Mouse (Mus musculus): ENCODE measurements around the gene Gtf2h3.

DNA sequence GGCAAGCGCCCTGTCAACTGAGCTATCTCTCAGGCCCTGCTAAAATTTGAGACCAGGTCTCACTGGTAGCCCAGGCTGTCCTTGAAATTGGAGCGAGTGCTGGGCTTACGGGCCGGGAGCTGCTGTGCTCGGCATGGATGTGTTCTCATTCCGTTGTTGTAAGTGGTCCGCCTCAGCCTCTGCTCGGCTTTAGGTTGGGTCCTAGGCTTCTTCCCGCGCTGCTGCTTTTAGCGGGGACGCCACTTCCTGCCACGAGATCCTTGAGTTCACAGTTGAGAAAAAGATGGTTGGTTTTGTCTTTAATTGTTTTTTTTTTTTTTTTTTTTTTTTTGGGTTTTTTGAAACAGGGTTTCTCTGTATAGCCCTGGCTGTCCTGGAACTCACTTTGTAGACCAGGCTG lies 58.9 kb downstream of the Gtf2h3 start:
- TF ChIP-seq GABPA (IDR thresholded peaks at IDR 0.05; ENCODE audit: insufficient replicate concordance, low read depth, low read length) (no peak), CTCF (conservative IDR thresholded peaks at IDR 0.05 in 1 of 2, IDR thresholded peaks at IDR 0.05 in 1 of 2; ENCODE audit: low read depth in 2 of 2, low read length in 2 of 2) (no peak), POLR2AphosphoS2 (IDR thresholded peaks at IDR 0.05; ENCODE audit: low read depth, low read length) (no peak), E2F4 (IDR thresholded peaks at IDR 0.05; ENCODE audit: insufficient replicate concordance, low read depth, low read length) (no peak), RAD21 (IDR thresholded peaks at IDR 0.05; ENCODE audit: low read depth, low read length) (no peak), KAT2A (IDR thresholded peaks at IDR 0.05; ENCODE audit: insufficient replicate concordance, low read length) (no peak), MAFK (IDR thresholded peaks at IDR 0.05; ENCODE audit: insufficient replicate concordance, low read length) (no peak), HCFC1 (IDR thresholded peaks at IDR 0.05; ENCODE audit: low read depth, low read length) (no peak)

All from CH12.LX (cell line).